In genomic region chr2:131862617-131863275, GRCm38 (mm10) we compare ENCODE assay signal across 15 mouse cellular contexts. TPM values are rescaled to one million over a fixed set of nuclear protein-coding genes. Genes with fewer than 3 reads are reported as not detected.
DNase-seq lines count a peak whose midpoint lies in the region; ATAC-seq lines count a peak whose summit lies in the region.
"Had no signal": no experiment of that assay in that cellular context is flagged by ENCODE, and none has a peak within 500 bp of the region (broad histone marks: within the 10 kb centered on the region; RNA-seq: fewer than 3 reads in every experiment).

No protein-coding gene starts in this region.

- DNase-seq in brain, adult 2 months (ENCODE audit: low read depth, low spot score), result peak; percentile 57
- peak; percentile 6 for DNase-seq in embryonic facial prominence, embryonic 11.5 days (ENCODE audit: low spot score)
- DNase-seq in frontal cortex, postnatal 36 days (ENCODE audit: low spot score in 2 of 2), result no peak
- no peak for DNase-seq in lung, postnatal 14 days
- no peak for DNase-seq in layer of hippocampus, adult 8-10 months (ENCODE audit: low spot score in 2 of 2)
- DNase-seq: cerebellum, adult 9-10 months; heart, postnatal 14 days; kidney, adult 9 months; thymus, postnatal 36 days had no signal

- no peaks in the 10 kb centered on the region for H3K9me3 ChIP-seq in embryonic facial prominence, embryonic 11.5 days (replicated peaks; ENCODE audit: control insufficient read depth, low read length)
- H3K9me3 ChIP-seq in hindbrain, embryonic 13.5 days, result no peaks in the 10 kb centered on the region
- H3K9me3 ChIP-seq in neural tube, embryonic 13.5 days, result no peaks in the 10 kb centered on the region

- no peaks in the 10 kb centered on the region for H3K36me3 ChIP-seq in embryonic facial prominence, embryonic 11.5 days (replicated peaks; ENCODE audit: control insufficient read depth, insufficient read depth, low read depth, low read length)
- H3K36me3 ChIP-seq in hindbrain, embryonic 13.5 days, result no peaks in the 10 kb centered on the region
- no peaks in the 10 kb centered on the region for H3K36me3 ChIP-seq in neural tube, embryonic 13.5 days

- H3K27me3 ChIP-seq in embryonic facial prominence, embryonic 11.5 days (ENCODE audit: control insufficient read depth, insufficient read depth, low read length), result no peaks in the 10 kb centered on the region
- H3K27me3 ChIP-seq in hindbrain, embryonic 13.5 days, result no peaks in the 10 kb centered on the region
- H3K27me3 ChIP-seq in neural tube, embryonic 13.5 days, result no peaks in the 10 kb centered on the region

- WGBS in embryonic facial prominence, embryonic 11.5 days, result 61% methylated on average over 3 of the region's 3 CpGs
- 39% methylated on average over 3 of the region's 3 CpGs for WGBS in hindbrain, embryonic 13.5 days
- WGBS in neural tube, embryonic 13.5 days, result 40% methylated on average over 3 of the region's 3 CpGs

- no peak overlapping the region for H3K4me2 ChIP-seq in embryonic facial prominence, embryonic 11.5 days (ENCODE audit: low read depth, low read length)
- H3K4me2 ChIP-seq in hindbrain, embryonic 13.5 days, result no peak overlapping the region
- H3K4me2 ChIP-seq in neural tube, embryonic 13.5 days, result no peak overlapping the region

- no peak overlapping the region for H3K27ac ChIP-seq in embryonic facial prominence, embryonic 11.5 days (replicated peaks; ENCODE audit: low read depth, low read length)
- H3K27ac ChIP-seq in hindbrain, embryonic 13.5 days, result peak overlapping the region; percentile 77
- H3K27ac ChIP-seq in neural tube, embryonic 13.5 days (replicated peaks), result peak overlapping the region; percentile 69

- no peak overlapping the region for H3K9ac ChIP-seq in embryonic facial prominence, embryonic 11.5 days (replicated peaks; ENCODE audit: low read length)
- H3K9ac ChIP-seq in hindbrain, embryonic 13.5 days, result no peak overlapping the region
- H3K9ac ChIP-seq in neural tube, embryonic 13.5 days, result no peak overlapping the region

- H3K4me3 ChIP-seq in embryonic facial prominence, embryonic 11.5 days (ENCODE audit: low read depth, low read length), result no peak overlapping the region
- H3K4me3 ChIP-seq in hindbrain, embryonic 13.5 days, result no peak overlapping the region
- no peak overlapping the region for H3K4me3 ChIP-seq in neural tube, embryonic 13.5 days
- H3K4me3 ChIP-seq: left cerebral cortex, adult 2 months had no signal

- no peaks in the 10 kb centered on the region for H3K4me1 ChIP-seq in embryonic facial prominence, embryonic 11.5 days (ENCODE audit: control insufficient read depth, insufficient read depth, low read length)
- peaks cover 12% of the 10 kb centered on the region for H3K4me1 ChIP-seq in hindbrain, embryonic 13.5 days (replicated peaks)
- H3K4me1 ChIP-seq in neural tube, embryonic 13.5 days (replicated peaks), result peaks cover 14% of the 10 kb centered on the region

- ATAC-seq in embryonic facial prominence, embryonic 11.5 days (replicated peaks; ENCODE audit: insufficient number of reproducible peaks, low FRiP score, low TSS enrichment, low read depth), result 0 out of 2 replicates have a peak, but pooled peaks have one; percentile 59
- peak; percentile 82 for ATAC-seq in hindbrain, embryonic 13.5 days (ENCODE audit: low FRiP score)
- peak; percentile 77 for ATAC-seq in neural tube, embryonic 13.5 days (ENCODE audit: low read depth)
- ATAC-seq: lung, postnatal 0 days had no signal

RNA-seq across cellular contexts. Expression of gene Erv3, which starts 3.2 kb away (rescaled TPM):
- polyA plus RNA-seq in embryonic facial prominence, embryonic 11.5 days (2014; fragmentation: Nextera tagmentation; extraction: Ambion mirVana), result not detected in 2 replicates
- polyA plus RNA-seq in hindbrain, embryonic 13.5 days (2015; fragmentation: Nextera tagmentation; extraction: Ambion mirVana), result not detected in 2 replicates
- polyA plus RNA-seq in neural tube, embryonic 13.5 days (2015; fragmentation: Nextera tagmentation; extraction: Ambion mirVana), result 0.07 TPM in 1 of 2 replicates, not detected in the other
- total RNA-seq in layer of hippocampus, adult 8-10 months (2022), result under 1 TPM; 0.12 to 0.36 (median 0.29) TPM
- total RNA-seq: heart, postnatal 14 days; liver, adult 2 months had no signal
- polyA plus RNA-seq: liver, adult 2 months; lung, postnatal 0 days had no signal

RNA-seq across cellular contexts. Expression of gene Prnp, which starts 47.0 kb away (rescaled TPM):
- polyA plus RNA-seq in embryonic facial prominence, embryonic 11.5 days (2014; fragmentation: Nextera tagmentation; extraction: Ambion mirVana), result 23.7 and 24.0 TPM in 2 replicates
- polyA plus RNA-seq in hindbrain, embryonic 13.5 days (2015; fragmentation: Nextera tagmentation; extraction: Ambion mirVana), result 113 and 118 TPM in 2 replicates
- 128 and 129 TPM in 2 replicates for polyA plus RNA-seq in neural tube, embryonic 13.5 days (2015; fragmentation: Nextera tagmentation; extraction: Ambion mirVana)
- 1,000 to 10,000 TPM; 1,012 to 1,060 (median 1,025) TPM for total RNA-seq in layer of hippocampus, adult 8-10 months (2022)

RNA-seq across cellular contexts. Expression of gene Prn, which starts 47.0 kb away (rescaled TPM):
- not detected in 2 replicates for polyA plus RNA-seq in embryonic facial prominence, embryonic 11.5 days (2014; fragmentation: Nextera tagmentation; extraction: Ambion mirVana)
- polyA plus RNA-seq in hindbrain, embryonic 13.5 days (2015; fragmentation: Nextera tagmentation; extraction: Ambion mirVana), result not detected in 2 replicates
- polyA plus RNA-seq in neural tube, embryonic 13.5 days (2015; fragmentation: Nextera tagmentation; extraction: Ambion mirVana), result not detected in 2 replicates
- total RNA-seq in layer of hippocampus, adult 8-10 months (2022), result under 1 TPM in 1 of 4 experiments, not detected in 3; 0.11 TPM
- total RNA-seq: gastrocnemius, postnatal 4 days; liver, adult 2 months had no signal
- polyA plus RNA-seq: liver, adult 2 months; lung, postnatal 0 days had no signal

Comparison
In these comparisons a context has a peak if more than half of its experiments do, and no peak if none do; other contexts are left out.
1. DNase-seq: peak in brain, adult 2 months (single experiment) and embryonic facial prominence, embryonic 11.5 days (single experiment); none in frontal cortex, postnatal 36 days (0 of 2), lung, postnatal 14 days (single experiment) and layer of hippocampus, adult 8-10 months (0 of 2).
2. Peak in every context shown above with its lines, with median percentiles within 50 percentile points of each other: ATAC-seq.